Mouse (Mus musculus): ENCODE results near the gene Gpsm3.
A peak's percentile ranks its signal among the peaks of the same experiment; 100 is the strongest.

The Gpsm3 gene

GRCm38 (mm10) chr17:34604511-34605237 lies 15.1 kb downstream of the Gpsm3 start:
- peak; percentile 67 for DNase-seq

- peak; percentile 99 for DNase-seq
These were observed 16.0 kb downstream of the Gpsm3 start for GRCm38 (mm10) chr17:34605609-34606008.

GRCm38 (mm10) chr17:34606186-34607039 lies 16.8 kb downstream of the Gpsm3 start:
- DNase-seq: no peak

GRCm38 (mm10) chr17:34607997-34608396 lies 18.4 kb downstream of the Gpsm3 start:
- no peak for DNase-seq

- peak; percentile 13 for DNase-seq
These were observed 21.4 kb downstream of the Gpsm3 start for GRCm38 (mm10) chr17:34611050-34611449.

- no peak for DNase-seq
These were observed 23.5 kb downstream of the Gpsm3 start for GRCm38 (mm10) chr17:34613054-34613645.

GRCm38 (mm10) chr17:34613830-34614229 lies 24.2 kb downstream of the Gpsm3 start:
- DNase-seq: no peak

GRCm38 (mm10) chr17:34615871-34616270 lies 26.3 kb downstream of the Gpsm3 start, which contains the start of gene Egfl8:
TSS of gene Egfl8 (minus strand) at chr17:34615971.
- DNase-seq: no peak

GRCm38 (mm10) chr17:34618999-34619398 lies 29.4 kb downstream of the Gpsm3 start:
- DNase-seq: peak; percentile 84

GRCm38 (mm10) chr17:34621006-34621405 lies 31.4 kb downstream of the Gpsm3 start:
- no peak for DNase-seq

GRCm38 (mm10) chr17:34623161-34623560 lies 33.6 kb downstream of the Gpsm3 start:
- no peak for DNase-seq

GRCm38 (mm10) chr17:34624981-34625380 lies 35.4 kb downstream of the Gpsm3 start:
- DNase-seq: no peak

GRCm38 (mm10) chr17:34626062-34626772 lies 36.6 kb downstream of the Gpsm3 start:
- no peak for DNase-seq

- DNase-seq: peak; percentile 69
These were observed 37.1 kb downstream of the Gpsm3 start for GRCm38 (mm10) chr17:34626773-34627092.

GRCm38 (mm10) chr17:34627093-34627942 lies 37.7 kb downstream of the Gpsm3 start:
- DNase-seq: peak; percentile 96

GRCm38 (mm10) chr17:34627943-34628643 lies 38.5 kb downstream of the Gpsm3 start, which contains the start of gene Ppt2:
TSS of gene Ppt2 (minus strand) at chr17:34628510.
- DNase-seq: peak; percentile 77

- DNase-seq: no peak
These were observed 39.0 kb downstream of the Gpsm3 start for GRCm38 (mm10) chr17:34628644-34628967.

GRCm38 (mm10) chr17:34629221-34629751 lies 39.7 kb downstream of the Gpsm3 start, which contains the start of gene Prrt1:
TSS of gene Prrt1 (plus strand) at chr17:34629533.
- no peak for DNase-seq

- DNase-seq: no peak
These were observed 40.4 kb downstream of the Gpsm3 start for GRCm38 (mm10) chr17:34629796-34630603.

- DNase-seq: no peak
These were observed 41.2 kb downstream of the Gpsm3 start for GRCm38 (mm10) chr17:34630761-34631301.

Measured in kidney, postnatal 10 days (tissue).